Mouse (Mus musculus): ENCODE measurements at regions not wholly inside any gene's neighbourhood (a gene's known extent, or its start where the extent isn't known, plus 50 kb on each side); places are given as distances from the start of the nearest gene placed in this dataset.

DNA sequence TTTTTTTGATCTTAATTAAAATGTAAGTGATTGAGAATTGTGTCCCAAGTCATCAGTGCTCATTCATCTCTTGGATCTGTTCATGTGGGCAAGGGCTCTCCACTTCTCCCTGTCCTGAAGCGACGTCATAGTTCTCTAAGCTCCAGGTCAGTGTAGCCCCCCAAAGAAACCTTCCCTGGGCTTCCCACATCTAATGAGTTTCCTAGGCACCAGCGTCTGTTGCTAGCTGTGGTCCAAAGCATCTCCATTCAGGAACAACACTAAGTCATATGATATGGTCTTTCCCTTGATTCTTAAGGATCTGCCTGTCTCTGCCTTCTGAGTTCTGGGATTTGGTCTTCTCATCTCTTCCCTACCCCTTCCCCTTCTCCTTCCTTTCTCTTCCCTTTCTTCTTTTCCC is 66.3 kb upstream of the Sox4 start:
- DNase-seq (ENCODE audit: low spot score) = no peak

DNA sequence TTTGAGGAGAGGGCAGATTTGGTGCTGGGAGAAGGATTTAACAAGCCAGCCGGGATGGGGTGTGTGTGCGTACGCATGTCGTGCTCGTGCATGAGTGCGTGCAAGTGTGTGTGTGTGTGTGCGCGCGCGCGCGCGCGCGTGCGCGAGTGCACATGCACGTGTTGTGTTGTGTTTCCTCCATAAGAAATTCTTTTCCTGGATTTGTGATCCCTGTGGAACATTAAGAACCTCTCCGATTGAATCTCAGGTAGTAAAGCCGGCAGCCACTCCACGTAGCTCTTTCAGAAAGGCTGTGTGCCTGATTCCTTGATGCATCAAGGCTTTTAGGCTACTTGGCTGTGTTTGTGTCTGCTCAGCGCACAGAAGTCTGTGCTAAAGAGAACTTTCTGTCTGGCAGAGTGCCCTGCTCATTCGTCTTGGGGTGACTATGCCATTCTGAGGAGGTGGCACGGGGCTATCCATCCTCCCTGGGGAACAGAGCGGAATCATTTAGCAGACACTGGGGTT is 62.7 kb upstream of the Sox4 start:
- peak; percentile 22 for DNase-seq (ENCODE audit: low spot score)

DNA sequence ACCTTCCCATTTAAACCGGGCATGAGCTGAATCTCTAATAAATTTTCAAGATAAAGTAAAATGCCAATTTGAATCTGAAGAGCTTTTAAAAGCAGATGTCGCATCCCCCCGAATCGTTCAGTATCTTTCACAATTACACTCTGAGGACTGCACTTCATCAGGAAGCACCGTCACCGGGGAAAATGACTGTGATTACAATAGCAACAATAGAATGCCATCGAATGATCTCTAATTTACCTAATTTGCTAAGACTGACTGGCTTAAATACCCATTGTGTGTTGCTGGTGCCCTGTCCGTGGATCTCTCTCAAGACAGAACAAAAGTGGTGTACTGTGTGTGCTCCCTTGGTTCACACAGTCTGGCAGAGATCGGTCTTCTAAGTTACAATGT is 62.1 kb upstream of the Sox4 start:
- peak; percentile 22 for DNase-seq (ENCODE audit: low spot score)

DNA sequence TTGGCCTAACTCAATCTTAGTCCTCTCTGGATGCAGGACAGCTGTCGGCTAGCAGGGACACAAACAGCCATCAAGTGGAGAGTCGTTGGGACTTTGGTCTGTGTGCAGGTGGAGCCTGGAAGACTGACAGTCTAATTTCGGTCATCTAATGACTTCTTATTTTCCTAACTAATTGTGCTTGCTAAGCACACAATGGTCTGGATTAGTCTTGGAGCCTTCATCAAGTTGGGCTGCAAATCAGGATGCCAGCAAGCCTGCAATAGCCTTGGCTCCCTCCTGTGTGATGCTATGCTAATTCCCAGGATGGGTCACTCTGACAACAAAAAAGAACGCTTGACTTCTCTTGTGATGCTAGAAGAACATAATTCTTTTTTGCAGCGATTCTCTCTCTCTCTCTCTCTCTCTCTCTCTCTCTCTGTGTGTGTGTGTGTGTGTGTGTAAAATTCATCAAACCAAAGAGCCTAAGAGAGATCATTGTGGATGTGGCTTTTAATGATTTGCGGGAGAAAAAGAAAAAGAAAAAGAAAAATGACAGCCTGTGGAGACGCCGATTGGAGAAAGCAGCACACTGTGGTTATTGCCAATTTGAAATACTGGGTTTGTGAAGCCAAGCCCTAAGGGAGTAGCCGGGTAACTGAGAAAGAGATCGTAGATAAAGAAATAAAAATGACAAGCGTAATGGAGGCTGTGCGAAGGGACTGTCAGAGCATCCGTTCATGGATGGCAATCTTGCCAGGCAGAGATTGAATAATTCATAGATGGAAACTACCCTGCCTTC is 61.5 kb upstream of the Sox4 start:
- peak; percentile 15 for DNase-seq (ENCODE audit: low spot score)

DNA sequence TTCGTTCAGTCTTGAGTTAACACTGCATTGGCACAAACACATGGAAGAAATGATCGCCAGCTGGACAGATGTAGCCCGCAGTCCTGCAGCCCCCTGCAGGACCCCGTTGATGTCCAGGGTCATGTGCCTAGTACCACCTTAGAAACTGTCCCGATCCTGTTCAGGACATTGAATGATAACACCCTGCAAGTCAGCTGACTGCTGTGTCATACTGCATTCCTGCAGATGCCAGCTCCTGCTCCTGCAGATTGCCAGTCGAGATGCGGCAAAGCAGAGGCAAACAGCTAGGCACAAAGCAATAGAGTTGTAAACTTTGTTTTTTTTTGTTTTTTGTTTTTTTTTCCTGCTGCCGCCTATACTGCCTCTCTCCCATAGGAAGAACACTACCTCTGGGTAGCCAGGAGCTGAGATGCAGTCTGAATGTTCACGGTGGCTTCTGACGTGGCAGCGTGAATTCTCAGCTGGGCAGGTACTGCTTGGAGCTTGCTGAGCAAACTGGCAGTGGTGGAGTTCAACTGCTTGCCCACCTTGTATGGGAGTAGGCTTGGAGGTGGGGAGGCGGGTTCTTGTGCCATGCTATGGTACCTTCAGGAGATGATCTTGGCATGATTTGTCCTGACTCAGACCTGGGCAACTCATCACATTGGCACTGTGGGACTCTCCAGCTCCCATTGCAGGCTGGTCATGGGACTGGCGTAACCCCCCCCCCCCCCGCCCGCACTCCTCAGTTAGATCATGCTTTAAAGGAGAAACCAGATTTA is 60.7 kb upstream of the Sox4 start:
- no peak for DNase-seq (ENCODE audit: low spot score)

DNA sequence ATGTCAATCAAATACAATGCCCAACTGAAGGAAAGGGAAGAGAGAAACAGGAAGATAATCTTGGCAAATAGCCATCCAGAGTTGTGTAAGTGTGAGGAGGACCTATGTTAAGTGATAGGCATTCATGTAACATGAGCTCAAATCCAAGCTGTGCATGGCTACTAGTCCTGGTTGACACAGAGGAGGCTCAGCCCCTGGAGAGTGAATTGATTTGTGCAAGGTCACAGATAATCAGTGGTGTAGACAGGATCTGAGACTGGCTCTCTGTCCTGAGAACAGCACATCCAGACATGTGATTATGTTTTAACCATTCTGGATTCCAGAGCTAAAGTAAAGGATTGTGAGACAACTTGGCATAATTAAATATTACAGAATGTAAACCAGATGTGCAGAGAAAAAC is 53.0 kb upstream of the Sox4 start:
- no peak for DNase-seq (ENCODE audit: low spot score)

Data from layer of hippocampus, adult 9-10 months (tissue).